Mouse (Mus musculus) bone marrow macrophage, adult 2 months (primary cell): ENCODE results near the gene Arhgef7.

Experiments used
- CTCF ChIP-seq: IDR thresholded peaks from 2 replicates; pipeline ENCODE4 v1.5.1; 2012; ENCODE audit warnings: low read depth, mild to moderate bottlenecking, low read length, moderate library complexity
- POLR2A ChIP-seq: IDR thresholded peaks from 2 replicates; pipeline ENCODE4 v1.6.1; 2012; ENCODE audit warnings: mild to moderate bottlenecking, low read depth, low read length, borderline replicate concordance

DNA sequence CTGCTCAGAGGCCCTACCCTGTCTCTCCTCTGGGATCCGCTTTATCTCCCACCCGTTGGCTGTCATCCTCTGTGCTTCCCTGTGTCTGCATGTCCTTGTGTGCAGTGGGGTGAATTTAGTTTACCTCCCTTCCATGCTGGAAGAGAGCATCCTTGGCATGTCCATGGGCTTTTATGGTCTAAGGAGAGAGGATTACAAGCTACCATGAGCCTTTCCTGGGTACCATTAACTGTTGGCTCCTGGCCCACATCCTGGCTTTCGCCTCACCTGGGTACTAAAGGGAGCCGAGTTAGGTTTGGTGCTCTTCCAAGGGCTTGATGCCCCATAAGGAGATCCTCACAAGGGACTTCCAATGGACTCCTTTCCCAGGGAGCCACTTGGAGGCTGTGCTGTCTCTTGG lies 53.1 kb downstream of the Arhgef7 start:
- TF ChIP-seq CTCF (no peak), POLR2A (no peak)
